Mouse (Mus musculus): ENCODE data around the gene Vmo1. TPM values are rescaled to one million over a fixed set of nuclear protein-coding genes. Genes with fewer than 3 reads are reported as not detected.

Gene Vmo1
- polyA plus RNA-seq, 1 experiment, result 0.72 TPM

GRCm38 (mm10) chr11:70472716-70473115, 41.7 kb downstream of the Vmo1 start:
- DNase-seq (ENCODE audit: low spot score), result no peak

GRCm38 (mm10) chr11:70469764-70470163, 44.7 kb downstream of the Vmo1 start:
- no peak for DNase-seq (ENCODE audit: low spot score)

- no peak for DNase-seq (ENCODE audit: low spot score)
Measured at GRCm38 (mm10) chr11:70467902-70468619, 46.4 kb downstream of the Vmo1 start.

GRCm38 (mm10) chr11:70465824-70466223, 48.6 kb downstream of the Vmo1 start:
- no peak for DNase-seq (ENCODE audit: low spot score)

- DNase-seq (ENCODE audit: low spot score), result no peak
Measured at GRCm38 (mm10) chr11:70465211-70465610, 49.2 kb downstream of the Vmo1 start.

GRCm38 (mm10) chr11:70463970-70464369, 50.4 kb downstream of the Vmo1 start:
- no peak for DNase-seq (ENCODE audit: low spot score)

Other genes starting within 250 kb of the Vmo1 start
- gene Alox12e, start 192.0 kb downstream of the Vmo1 start, polyA plus RNA-seq (2012; rRNA removed), result 0.14 and 0.21 TPM in 2 replicates
- gene Alox15, start 162.6 kb downstream of the Vmo1 start, polyA plus RNA-seq (2012; rRNA removed), result 0.80 and 1.3 TPM in 2 replicates
- 11.1 and 15.3 TPM in 2 replicates for gene Pelp1, start 104.6 kb downstream of the Vmo1 start, polyA plus RNA-seq (2012; rRNA removed)
- 18.5 and 22.0 TPM in 2 replicates for gene Arrb2, start 82.0 kb downstream of the Vmo1 start, polyA plus RNA-seq (2012; rRNA removed)
- gene Med11, start 62.7 kb downstream of the Vmo1 start, polyA plus RNA-seq (2012; rRNA removed), result 20.1 and 20.8 TPM in 2 replicates
- 3.9 and 4.4 TPM in 2 replicates for gene Zmynd15, start 55.2 kb downstream of the Vmo1 start, polyA plus RNA-seq (2012; rRNA removed)
- 28.9 and 29.2 TPM in 2 replicates for gene Cxcl16, start 54.6 kb downstream of the Vmo1 start, polyA plus RNA-seq (2012; rRNA removed)
- gene Tm4sf5, start 9.4 kb downstream of the Vmo1 start, polyA plus RNA-seq (2012; rRNA removed), result 0.72 and 0.80 TPM in 2 replicates
- 0.14 and 0.15 TPM in 2 replicates for gene Gltpd2, start 4.6 kb upstream of the Vmo1 start, polyA plus RNA-seq (2012; rRNA removed)
- gene Psmb6, start 10.8 kb upstream of the Vmo1 start, polyA plus RNA-seq (2012; rRNA removed), result 249 and 294 TPM in 2 replicates
- not detected in 2 replicates for gene Gm40193, start 18.3 kb upstream of the Vmo1 start, polyA plus RNA-seq (2012; rRNA removed)
- gene Pld2, start 25.4 kb upstream of the Vmo1 start, polyA plus RNA-seq (2012; rRNA removed), result 33.6 and 38.7 TPM in 2 replicates
- gene Mink1, start 48.3 kb upstream of the Vmo1 start, polyA plus RNA-seq (2012; rRNA removed), result 87.2 and 89.1 TPM in 2 replicates
- not detected in 2 replicates for gene 4930544D05Rik, start 101.2 kb upstream of the Vmo1 start, polyA plus RNA-seq (2012; rRNA removed)
- gene Chrne, start 104.6 kb upstream of the Vmo1 start, polyA plus RNA-seq (2012; rRNA removed), result 0.40 and 0.44 TPM in 2 replicates
- gene Gp1ba, start 124.5 kb upstream of the Vmo1 start, polyA plus RNA-seq (2012; rRNA removed), result 0.01 and 0.10 TPM in 2 replicates
- gene Rnf167, start 132.6 kb upstream of the Vmo1 start, polyA plus RNA-seq (2012; rRNA removed), result 116 and 119 TPM in 2 replicates
- gene Slc25a11, start 132.9 kb upstream of the Vmo1 start, polyA plus RNA-seq (2012; rRNA removed), result 93.9 and 96.9 TPM in 2 replicates
- 1,258 and 1,344 TPM in 2 replicates for gene Pfn1, start 140.0 kb upstream of the Vmo1 start, polyA plus RNA-seq (2012; rRNA removed)
- 104 and 126 TPM in 2 replicates for gene Eno3, start 142.6 kb upstream of the Vmo1 start, polyA plus RNA-seq (2012; rRNA removed)
- 89.4 and 93.2 TPM in 2 replicates for gene Spag7, start 154.8 kb upstream of the Vmo1 start, polyA plus RNA-seq (2012; rRNA removed)
- gene Camta2, start 173.5 kb upstream of the Vmo1 start, polyA plus RNA-seq (2012; rRNA removed), result 16.6 and 25.4 TPM in 2 replicates
- gene Inca1, start 185.5 kb upstream of the Vmo1 start, polyA plus RNA-seq (2012; rRNA removed), result 4.3 and 5.1 TPM in 2 replicates
- gene Kif1c, start 185.9 kb upstream of the Vmo1 start, polyA plus RNA-seq (2012; rRNA removed), result 77.5 and 105 TPM in 2 replicates
- 5.8 and 6.5 TPM in 2 replicates for gene Zfp3, start 249.6 kb upstream of the Vmo1 start, polyA plus RNA-seq (2012; rRNA removed)

Measured in urinary bladder, adult 2 months (tissue).